Mouse (Mus musculus): ENCODE data around the gene Gpr62.

DNA sequence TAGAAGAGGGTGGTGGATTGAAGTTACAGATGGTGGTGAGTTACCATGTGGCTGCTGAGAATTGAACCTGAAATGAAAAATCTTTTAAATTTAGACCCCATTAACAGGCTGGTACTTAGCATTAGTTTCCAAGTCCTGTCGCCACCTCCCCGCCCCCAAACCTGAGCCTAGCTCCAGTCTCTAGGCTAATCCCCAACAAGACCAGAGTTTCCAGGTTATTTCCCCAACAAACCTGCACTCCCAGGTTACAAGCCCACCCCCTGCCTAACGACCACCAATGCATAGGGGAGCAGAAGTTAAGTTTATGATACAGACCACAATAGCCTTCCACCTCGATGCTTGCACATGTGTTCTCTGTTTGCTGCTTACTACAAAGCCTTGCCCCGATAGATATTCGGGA is 47.8 kb upstream of the Gpr62 start:
- TF ChIP-seq CTCF (IDR thresholded peaks at IDR 0.05; ENCODE audit: borderline replicate concordance, insufficient read depth, low read length), result no peak
- no peak for TF ChIP-seq POLR2A (IDR thresholded peaks at IDR 0.05; ENCODE audit: low read depth, low read length)
